Mouse (Mus musculus) frontal cortex, postnatal 25 days (tissue): ENCODE measurements around the gene Timm9.

Source experiments
- DNase-seq, 2 experiments: peaks; one replicate each; pipeline ENCODE4 v3.0.0; 2022; ENCODE audit warnings: low spot score in 2 of 2

The Timm9 gene

DNA sequence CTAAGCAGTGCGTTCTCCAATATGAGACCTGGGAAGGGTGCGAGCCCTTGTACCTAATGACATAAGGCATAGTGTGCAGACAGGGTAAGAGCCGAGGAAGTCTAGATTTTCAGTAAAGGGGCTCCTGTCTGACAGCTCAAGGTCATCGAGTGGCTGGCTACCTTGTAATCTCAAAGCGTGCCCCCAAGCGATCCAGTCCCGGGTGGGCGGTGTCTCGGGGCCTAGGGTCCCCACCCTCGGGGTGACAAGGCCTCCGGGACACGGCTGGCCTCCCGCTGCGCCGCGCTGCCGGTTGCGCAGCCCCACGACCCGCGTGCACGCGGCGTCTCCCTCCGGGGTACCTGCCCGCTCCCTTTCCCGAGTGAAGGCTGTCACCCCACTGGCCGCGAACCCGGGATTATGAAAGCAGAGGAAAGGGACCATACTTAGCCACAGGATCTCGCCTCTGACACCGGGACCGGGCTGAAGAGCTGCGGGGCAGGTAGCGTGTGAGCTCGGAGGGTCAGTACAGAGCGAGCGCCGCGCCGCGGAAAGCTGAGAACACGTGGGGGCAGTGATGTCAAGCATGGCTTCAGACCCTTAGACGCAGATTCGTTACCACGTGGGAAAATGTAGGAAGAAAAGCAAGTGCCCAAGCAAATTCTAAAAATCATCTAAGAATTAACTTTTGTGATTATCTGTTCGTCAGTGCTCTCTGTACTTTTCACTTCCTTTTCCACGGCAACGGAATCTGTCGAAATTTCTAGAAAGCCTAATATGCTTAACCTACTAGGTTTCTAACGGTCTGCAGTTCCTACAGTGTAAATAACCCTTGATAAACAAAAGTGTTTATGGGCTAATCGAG, at the start of gene Timm9, which contains the start of gene 2700049A03Rik:
Timm9 (minus strand) TSS at position 555 of the 844 bp plus-strand sequence.
2700049A03Rik (plus strand) TSS at position 719 of the 844 bp plus-strand sequence.
- DNase-seq = peak; percentile 68 to 76

- DNase-seq = no peak
Measured at GRCm38 (mm10) chr12:71184396-71184795, 47.9 kb upstream of the Timm9 start.

- no peak for DNase-seq
Measured at GRCm38 (mm10) chr12:71183736-71184135, 47.3 kb upstream of the Timm9 start.

DNA sequence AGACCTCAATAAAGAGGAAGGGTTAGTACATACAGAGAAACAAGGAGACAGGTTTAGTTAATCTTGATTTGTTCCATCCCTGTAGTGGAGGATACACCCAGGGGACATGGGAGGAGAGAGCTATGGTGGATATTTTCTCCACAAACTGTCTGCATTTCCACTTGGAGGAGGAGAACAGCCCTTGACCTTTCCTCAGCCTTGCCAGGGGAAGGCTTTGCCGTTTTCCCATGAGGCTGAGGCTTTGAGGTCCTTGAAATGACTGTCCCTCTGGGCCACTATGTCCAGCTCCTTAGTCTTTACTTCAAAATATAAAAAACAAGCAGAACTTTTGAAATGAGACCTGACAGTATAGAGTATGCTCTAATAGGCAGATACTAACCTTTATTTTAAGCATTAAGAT, 33.4 kb upstream of the Timm9 start:
- no peak for DNase-seq

- DNase-seq = no peak
Measured at GRCm38 (mm10) chr12:71164410-71164809, 27.9 kb upstream of the Timm9 start.

- DNase-seq = no peak
Measured at GRCm38 (mm10) chr12:71157974-71158373, 21.5 kb upstream of the Timm9 start.

GRCm38 (mm10) chr12:71154979-71155378, 18.5 kb upstream of the Timm9 start:
- no peak for DNase-seq

DNA sequence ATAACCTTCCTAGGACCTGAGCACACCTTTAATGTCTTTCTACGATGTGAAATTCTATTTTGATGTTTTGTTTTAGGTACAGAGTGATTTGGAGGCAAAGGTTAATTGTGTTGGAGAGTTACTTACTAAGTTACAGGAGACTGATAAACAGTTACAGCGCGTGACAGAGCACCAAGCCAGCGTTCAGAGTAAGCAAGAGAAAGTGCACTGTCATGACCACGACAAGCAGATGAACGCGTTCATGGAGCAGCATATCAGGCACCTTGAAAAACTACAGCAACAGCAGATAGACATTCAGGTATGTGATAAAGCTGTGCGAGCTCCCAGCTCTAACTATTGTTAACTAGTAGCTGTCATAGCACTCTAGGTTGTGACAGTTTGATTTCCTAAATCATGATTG, 13.7 kb upstream of the Timm9 start:
- DNase-seq = no peak

DNA sequence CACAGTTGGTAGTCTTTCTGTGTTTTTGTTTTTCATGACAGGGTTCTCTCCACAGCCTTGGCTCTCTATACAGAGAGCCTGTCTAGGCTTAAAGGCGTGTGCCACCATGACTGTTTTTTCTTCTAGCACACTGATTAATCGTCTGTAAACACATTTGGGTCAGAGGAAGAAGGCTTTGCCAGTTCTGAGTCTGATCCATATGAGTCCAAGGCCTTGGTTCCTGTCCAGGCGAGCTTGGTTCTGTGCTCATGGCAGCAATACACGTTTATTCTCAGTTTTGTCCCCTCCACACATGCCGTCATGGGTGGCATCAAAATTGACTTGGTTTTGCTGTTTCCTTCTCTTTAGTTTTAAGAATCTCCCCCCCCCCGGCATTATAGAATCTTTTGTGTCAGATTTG, 13.0 kb upstream of the Timm9 start:
- DNase-seq = no peak

GRCm38 (mm10) chr12:71148801-71149200, 12.3 kb upstream of the Timm9 start:
- DNase-seq = no peak

GRCm38 (mm10) chr12:71147641-71148040, 11.2 kb upstream of the Timm9 start:
- DNase-seq = peak in 1 of 2 experiments; percentile 34

GRCm38 (mm10) chr12:71141189-71141588, 4.7 kb upstream of the Timm9 start:
- no peak for DNase-seq

DNA sequence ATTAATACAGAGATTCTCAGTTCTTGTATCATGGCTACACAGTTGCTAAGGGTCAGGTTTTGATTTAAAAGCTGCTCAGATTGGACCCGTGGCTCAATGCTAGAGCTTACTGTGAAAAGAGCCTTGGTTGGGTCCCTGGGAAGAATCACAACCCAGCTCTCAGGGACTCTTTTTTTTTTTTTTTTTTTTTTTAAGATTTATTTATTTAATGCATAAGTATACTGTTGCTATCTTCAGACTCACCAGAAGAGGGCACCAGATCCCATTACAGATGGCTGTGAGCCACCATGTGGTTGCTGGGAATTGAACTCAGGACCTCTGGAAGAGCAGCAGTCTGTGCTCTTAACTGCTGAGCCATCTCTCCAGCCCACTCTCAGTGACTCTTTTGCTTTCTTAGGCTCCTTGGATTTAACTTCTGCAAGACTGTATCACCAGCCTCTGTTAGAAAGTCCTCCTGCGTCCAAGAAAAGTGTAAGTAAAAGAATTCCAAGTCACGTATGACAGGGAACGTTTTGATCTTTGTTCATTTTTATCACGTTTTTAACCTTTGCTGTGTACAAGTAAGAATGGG, 2.9 kb upstream of the Timm9 start:
- DNase-seq = no peak

GRCm38 (mm10) chr12:71137686-71138085, 1.2 kb upstream of the Timm9 start:
- no peak for DNase-seq

GRCm38 (mm10) chr12:71136974-71137491, 549 bp upstream of the Timm9 start:
- peak; percentile 53 to 66 for DNase-seq

GRCm38 (mm10) chr12:71135581-71135980, 903 bp downstream of the Timm9 start:
- no peak for DNase-seq

DNA sequence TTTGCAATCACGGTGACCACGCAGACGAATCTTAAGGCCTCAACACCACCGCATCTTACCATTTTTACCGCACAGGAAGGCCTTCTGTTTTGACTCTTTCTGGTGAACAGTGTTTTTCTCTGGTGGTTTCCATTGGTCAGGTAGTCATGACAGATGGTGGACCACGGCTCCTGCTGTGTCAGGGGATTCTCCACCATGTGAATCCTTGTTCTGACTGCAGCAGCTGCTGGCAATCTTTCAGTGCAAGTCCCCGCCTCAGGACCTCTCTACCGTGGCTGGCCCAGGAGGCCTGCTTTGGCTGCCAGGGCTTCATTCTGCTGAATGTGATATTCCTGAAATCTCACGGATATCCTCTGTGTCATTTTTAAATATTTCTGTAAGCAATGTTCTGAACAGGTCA, 13.2 kb downstream of the Timm9 start:
- DNase-seq = no peak

GRCm38 (mm10) chr12:71122731-71123130, 13.8 kb downstream of the Timm9 start:
- no peak for DNase-seq

GRCm38 (mm10) chr12:71116411-71116810, 20.1 kb downstream of the Timm9 start:
- no peak for DNase-seq

DNA sequence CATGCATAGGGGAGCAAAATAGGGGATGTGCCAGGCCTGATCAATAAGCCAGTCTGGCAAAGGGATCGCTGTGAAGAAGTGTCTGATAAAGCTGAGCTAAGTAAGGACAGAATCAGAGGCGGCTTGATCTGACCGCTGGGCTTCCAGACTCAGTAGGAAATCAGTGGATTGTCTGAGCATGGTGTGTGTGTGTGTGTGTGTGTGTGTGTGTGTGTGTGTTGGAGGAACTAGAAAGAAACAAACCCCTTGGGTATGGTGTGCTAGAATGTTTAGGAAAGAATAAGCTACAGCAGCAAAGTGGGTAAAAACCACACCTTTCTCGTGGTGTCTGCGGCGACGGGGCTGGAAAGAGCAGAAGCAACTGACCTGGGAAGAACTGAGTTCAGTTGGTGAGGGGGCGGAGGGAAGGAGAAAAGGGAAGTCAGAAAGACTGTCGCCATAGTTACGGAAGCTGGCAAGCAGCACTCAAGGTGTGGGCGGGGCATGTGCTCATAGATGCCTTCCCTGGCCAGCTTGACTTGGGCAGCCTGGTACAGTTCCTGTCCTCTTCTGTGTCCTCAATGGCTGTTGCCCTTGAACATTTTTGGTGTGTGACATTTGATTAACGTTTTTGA, 22.7 kb downstream of the Timm9 start:
- DNase-seq = peak; percentile 20 to 25

DNA sequence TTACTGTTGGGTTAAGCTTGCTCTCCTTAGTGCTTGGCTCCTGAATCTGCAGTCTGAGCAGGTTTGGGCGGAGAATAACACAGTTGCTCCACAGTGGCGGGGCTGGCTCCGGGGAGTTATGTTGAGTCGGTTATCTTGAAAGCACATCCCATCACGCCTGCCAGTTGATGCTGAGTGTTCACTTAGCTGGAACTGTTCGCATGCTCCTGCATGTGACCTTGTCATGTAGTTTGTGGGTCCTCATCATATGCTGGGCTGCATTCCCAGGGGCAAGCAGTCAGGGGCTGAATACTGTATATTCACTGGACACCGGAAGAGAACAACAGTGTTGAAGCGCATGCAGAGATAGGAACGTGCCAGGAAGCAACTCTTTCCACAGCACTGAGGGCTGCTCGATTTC, 23.4 kb downstream of the Timm9 start:
- DNase-seq = no peak

DNA sequence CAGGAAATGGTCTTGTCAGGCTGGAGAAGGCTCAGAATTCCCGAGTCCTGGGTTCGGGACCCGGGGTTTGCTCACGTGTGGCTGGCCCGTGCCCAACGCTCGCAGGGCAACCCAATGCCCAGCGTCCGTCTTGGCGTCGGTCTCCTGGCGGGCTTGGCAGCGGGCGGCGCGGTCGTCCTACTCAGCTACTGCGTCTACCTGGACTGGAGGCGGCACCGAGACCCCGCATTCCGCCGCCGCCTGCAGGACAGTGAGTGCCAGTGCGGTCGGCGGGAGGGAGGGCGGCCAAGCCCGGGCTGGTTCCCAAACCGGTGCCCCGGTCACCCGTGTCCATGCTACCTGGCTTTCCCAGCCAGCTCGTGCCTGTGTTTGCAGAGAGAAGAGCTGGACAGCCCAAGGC, 25.2 kb downstream of the Timm9 start, which contains the start of gene Tomm20l:
Tomm20l (plus strand) TSS at position 98 of the 400 bp plus-strand sequence.
- DNase-seq = no peak
